Mouse (Mus musculus) frontal cortex, postnatal 36 days (tissue): ENCODE measurements at regions not wholly inside any gene's neighbourhood (a gene's known extent, or its start where the extent isn't known, plus 50 kb on each side); places are given as distances from the start of the nearest gene placed in this dataset.

Experiments
- DNase-seq, 2 experiments: peaks; one replicate each; pipeline ENCODE4 v3.0.0; 2022; ENCODE audit warnings: low spot score in 2 of 2

DNA sequence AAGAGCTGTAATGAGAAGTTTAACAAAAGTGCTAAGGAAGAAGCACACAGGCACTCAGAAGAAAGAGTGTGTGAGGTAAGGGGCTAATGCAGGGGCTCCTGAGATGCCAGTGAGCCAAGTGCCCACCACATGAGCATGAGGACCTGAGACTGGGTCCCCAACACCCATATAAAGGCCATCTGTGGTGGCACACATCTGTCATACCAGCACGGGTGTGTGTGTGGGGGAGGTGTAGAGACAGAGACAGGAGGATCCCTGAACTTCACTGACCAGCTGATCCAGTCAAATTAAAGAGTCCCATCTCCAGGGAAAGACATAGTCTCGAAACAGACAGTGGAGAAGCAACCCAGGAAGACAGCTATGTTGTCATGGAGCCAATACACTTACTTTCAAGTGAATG is 70.6 kb upstream of the Gli2 start:
- DNase-seq = no peak

DNA sequence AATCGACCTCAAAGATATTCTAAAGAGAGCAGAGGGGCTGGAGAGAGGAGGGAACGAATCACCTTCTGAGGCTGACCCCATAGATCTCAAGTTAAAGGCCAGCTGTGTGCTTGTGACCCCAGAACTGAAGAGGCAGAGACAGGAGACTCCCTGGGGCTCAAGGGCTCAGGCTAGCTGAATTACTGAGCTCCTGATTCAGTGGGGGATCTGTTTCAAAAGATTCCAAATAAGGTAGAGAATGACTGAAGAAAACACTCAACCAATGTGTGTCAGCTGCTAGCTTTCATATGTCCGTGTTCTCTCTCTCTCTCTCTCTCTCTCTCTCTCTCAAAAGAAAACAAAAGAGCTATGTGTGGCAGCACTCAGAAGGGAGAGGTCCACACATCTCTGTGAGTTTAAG is 70.0 kb upstream of the Gli2 start:
- no peak for DNase-seq

DNA sequence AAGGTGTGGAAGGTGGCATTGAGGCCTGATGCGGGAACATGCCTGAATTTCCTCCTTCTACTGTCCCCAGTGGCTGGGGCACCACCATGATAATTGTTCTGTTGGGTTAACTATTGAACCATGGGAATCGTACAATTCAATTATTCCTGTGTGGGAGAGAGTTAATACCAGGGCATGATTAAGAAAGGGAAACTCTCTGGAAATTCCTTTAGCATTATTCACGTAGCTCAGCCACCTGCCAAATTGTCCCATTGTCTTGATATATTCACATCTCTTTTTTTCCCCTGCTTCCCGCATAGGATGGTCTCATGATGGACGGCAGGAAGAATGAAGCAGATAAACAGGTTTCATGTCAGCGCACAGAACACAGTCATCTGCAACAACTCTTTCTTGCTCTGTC is 69.6 kb upstream of the Gli2 start:
- DNase-seq = no peak

DNA sequence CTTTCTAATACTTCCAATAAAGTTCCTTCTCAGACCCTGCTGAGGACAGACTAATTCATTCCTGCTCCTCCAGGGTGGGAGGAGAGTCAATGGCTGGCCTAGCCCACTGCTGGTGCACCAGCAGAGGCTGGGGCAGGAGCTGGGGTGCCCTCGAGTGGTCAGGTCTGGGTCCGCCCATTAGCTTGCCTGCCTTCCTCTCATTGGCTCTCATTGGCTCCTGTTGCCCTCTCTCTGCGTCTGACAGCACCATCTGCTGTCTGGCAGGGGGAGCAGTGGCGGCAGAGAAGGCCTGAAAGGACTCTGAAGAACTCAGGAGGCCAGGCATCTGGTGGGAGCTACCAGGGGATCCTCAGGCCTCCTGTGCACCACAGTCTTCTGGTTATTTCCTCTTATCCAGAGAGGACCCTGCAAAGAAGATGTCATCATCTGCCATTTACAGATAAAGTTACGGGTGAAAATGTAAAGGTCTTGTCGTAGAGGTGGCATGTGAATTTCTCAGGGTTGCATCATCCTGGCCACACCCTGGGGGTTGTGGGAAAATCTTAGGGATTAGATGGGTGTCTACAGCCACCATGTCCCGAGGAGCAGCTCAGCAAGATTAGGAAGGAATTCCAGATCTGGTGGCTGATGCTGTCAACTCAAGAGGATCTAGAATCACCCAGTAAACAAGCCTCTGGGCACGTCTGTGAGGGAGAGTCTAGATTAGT is 66.6 kb upstream of the Gli2 start:
- no peak for DNase-seq

DNA sequence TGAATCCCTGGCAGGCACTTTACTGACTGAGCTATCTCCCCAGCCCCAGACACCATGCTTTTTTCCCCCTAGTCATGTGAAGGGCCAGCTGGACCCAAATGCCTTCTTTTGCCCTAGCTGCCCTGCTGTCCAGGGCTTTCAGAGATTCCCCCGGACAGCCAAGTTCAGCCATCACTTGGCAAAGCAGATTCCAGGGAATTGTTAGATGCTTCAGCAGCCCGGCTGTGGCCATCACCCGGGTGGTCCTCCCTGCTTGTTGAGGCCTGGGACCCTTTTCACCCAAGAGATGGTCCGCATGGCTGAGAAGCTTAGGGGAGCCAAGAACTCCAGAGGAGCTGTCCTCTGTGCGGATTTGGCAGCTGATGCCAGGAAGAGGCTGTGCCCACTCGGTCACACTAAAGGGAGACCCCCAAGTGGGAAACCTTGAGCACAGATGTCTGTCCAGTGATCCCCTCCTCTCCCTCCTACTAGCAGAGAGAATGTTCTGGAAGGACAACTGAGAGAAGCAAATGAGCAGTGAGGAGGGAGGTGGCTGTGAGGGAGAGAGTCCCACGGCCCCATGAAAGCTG is 61.8 kb upstream of the Gli2 start:
- DNase-seq = no peak

- no peak for DNase-seq
These were observed 55.2 kb upstream of the Gli2 start for GRCm38 (mm10) chr1:119108578-119108977.

- no peak for DNase-seq
These were observed 53.0 kb upstream of the Gli2 start for GRCm38 (mm10) chr1:119106246-119106975.
